Mouse (Mus musculus): ENCODE measurements around the gene Ankrd6.

Gene Ankrd6

DNA sequence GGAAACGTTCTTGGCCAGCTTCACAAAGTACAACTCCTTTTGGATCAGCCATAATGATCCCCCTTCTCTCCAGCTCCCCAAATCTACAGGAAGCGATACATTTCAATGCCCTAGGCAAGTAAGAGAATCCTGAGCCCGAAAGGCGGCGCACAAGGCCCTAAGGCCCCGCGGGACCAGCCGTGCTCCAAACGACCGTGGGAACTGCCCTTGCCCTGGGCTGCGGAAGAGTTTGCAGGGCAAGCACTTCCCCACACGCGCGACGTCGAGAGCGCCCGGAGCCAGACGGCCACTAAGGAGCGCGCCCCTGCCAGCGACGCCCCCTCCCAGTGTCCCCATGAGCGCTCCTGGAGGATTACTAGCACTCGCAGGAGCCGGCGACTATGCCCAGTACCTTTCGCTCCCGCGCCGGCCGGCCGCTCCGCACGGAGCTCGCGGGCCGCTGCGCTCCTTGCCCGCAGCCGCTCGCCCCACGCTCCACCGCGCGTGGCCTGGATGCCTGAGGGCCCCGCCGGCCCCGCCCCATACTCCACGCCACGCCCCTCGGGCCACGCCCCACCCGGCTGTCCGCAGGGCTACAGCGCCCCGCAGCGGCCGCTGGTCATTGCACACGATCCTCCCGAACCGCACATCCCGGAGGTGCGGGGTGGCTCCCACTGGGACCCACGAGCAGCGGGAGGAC, at the start of gene Ankrd6:
Ankrd6 (minus strand) TSS at position 486 of the 679 bp plus-strand sequence.
- peak; percentile 88 for DNase-seq (ENCODE audit: low read depth, low spot score)

DNA sequence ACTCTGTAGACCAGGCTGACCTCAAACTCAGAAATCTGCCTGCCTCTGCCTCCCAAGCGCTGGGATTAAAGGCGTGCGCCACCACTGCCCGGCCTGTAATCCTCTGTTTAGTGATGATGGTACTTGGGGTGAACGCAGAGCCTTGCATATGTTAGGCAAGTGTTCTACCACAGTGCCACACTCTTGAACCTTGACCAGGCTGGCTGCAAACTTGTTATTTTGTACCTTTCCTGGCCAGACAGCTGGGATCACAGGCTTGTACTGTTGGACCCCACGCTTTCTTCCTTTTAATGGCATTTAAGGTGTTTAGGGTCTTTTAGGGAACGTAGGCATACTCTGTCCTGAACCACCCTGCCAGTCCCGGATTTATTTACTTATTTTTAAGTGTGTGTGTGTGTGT, 48.4 kb upstream of the Ankrd6 start:
- no peak for DNase-seq (ENCODE audit: low read depth, low spot score)

DNA sequence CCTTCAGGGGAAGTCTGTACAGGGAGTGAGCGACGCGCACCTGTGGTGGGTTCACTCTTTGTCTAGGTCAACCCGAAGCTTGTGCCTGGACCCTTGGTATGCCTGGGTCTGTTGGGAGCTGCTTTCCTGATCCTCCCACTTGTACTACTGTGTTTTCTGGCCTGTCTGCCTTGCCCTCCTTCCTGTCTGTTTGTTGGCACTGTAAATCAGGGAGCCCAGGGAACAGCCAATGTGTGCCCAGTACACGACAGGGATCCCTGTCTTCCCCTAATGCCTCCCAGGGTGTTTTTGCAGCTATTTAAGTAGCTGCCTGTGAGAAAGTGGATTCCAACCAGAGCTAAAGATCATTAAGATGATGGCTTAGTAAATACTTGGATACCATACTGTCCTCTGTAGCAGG, 46.9 kb upstream of the Ankrd6 start:
- no peak for DNase-seq (ENCODE audit: low read depth, low spot score)

DNA sequence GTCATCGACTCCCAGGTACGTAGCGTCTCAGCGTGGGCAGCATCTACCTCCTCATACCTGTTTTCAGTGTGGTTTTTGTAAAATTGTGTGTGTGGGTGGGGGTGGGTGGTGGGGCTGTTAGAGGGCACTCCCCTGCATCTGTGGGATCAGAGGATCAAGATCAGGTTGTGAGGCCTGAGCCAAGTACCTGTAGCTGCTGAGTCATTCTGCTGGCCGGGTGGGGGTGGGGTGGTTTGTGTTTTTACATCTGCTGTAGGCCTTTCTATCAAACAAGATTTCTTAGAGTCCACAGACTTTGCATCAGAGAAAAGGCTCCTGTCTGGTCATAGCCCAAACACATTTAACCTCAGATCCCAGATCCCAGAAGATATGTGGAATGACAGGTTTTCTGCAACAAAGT, 45.4 kb upstream of the Ankrd6 start:
- DNase-seq (ENCODE audit: low read depth, low spot score) = peak; percentile 69

DNA sequence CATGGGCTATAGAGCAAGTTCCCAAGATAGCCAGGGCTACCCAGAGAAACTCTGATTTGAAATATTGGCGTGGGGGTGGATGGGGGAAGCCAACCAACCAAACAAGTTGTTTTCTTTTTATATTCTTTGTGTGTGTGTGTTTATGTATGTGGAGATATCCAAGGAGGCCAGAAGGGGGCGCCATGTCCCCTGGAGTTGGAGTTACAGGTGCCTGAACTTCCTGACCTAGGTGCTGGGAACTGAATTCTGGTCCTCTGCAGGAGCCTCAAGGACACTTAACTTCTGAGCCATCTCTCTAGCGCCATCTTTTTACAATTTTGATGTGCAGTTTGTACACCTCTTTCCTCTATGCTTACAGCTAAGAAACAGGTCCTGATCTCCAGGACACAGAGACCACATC, 43.5 kb upstream of the Ankrd6 start:
- DNase-seq (ENCODE audit: low read depth, low spot score) = peak; percentile 65

DNA sequence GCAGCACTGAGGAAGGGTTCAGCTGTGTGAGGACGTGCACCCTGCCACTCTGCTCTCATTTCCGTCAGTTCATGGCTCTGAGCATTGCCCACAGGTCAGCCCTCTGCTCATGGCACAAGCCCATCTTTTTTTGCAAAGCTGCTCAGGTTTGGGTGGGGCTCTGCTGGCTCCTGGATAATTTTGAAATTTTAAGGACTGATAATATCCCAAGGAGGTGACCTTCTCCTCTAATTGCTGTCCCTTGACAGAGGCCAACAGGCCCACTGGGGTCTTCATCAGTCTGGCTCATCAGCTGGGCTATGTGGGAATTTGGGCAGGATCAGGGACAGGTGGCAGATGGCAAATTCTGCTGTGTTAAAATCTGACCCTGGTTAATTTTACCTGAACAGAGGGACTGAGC, 38.7 kb upstream of the Ankrd6 start:
- no peak for DNase-seq (ENCODE audit: low read depth, low spot score)

DNA sequence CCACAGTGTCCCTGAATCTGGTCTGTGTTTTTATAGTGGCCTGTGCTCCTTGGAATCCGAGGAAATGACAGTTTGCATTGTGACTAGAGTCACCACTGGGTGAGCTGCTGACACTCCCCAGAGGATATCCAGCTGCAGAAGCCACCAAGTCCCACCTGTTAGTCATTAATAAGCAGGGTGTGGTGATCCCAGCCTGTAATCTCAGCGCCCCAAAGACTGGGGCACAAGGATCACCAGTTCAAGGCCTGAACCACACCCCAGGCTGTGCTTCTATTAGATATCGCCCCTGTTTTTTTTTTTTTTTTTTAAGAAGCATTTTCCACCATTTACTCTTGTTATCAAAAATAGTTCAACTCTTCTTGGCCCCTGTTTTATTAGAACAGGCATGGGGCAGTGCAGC, 36.4 kb upstream of the Ankrd6 start:
- DNase-seq (ENCODE audit: low read depth, low spot score) = no peak

DNA sequence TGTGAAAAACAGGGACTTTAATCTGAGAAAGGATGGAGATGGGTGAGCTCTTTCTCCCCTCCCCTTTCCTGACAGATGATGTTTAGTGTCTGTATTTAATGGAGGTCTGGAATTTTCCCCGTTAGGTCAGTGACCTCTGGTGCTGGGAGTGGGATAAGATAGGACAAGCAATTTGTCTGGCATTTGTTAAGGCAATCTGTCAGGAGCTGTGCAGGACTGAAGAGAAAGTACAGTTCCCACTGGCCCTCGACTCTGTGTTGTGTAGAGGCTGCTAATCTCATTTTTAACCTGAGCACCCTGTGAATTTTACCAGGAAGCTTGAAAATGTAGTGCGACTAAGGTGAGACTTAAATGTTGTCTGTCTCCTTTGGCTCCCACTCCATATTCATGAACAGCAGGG, 35.0 kb upstream of the Ankrd6 start:
- DNase-seq (ENCODE audit: low read depth, low spot score) = no peak

DNA sequence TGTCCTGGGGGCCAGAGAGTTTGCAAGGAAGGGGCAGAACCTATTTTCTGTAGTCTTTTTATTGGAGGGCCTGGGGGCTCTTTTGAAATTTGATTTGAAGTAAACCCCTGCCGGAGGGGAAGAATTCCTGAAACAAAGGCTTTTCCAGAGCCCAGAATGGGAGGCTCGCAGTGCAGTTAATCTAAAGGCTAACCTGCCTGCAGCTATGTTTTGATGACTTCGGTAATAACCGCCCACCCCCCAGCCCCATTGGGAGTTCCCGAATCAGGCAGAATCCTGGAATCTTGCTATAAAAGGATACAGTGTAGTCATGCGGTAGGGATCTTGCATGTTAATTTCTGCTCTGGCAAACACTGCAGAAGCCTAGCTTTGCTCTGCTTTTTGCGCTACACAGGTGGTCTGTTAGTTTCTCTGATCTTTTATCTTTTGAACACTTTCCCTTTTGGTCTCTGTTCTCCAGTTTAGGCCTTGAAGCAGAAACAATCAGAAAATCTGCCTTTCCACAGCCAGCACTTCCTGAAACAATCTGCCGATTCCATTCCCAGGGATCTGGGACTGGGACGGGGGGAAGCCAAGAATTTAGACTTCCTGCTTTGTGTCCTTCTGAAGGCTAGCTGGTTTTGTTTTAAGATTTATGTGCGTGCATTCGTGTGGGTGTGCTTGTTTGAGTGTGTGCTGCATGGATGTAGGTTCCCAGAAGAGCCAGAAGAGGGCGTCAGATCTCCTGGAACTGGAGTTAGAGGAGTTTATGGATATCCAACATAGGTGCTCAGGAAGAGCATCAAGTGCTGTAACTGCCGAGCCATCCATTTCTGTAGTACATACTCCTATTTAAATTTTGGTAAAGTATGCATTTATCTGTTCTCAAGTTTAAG, 34.4 kb upstream of the Ankrd6 start:
- peak; percentile 78 for DNase-seq (ENCODE audit: low read depth, low spot score)

DNA sequence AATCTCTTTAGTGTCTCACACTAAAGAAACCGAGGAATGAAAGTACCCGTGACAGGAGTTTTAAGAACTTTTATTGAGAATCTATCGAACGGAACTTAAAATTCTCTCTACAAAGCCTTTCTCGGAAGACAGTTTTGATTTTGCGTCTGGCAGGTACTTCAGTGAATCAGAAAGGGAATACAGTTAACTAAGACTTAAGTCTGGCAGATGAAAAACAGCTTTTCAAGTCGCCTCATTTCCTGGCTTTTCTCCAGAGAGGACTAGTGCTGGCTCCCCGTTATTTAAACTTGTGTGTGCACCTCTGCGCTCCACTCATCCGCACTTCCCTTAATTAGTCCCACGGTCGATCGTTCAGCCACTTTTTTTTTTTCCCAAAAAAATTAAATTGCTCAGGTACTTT, 33.6 kb upstream of the Ankrd6 start:
- no peak for DNase-seq (ENCODE audit: low read depth, low spot score)

DNA sequence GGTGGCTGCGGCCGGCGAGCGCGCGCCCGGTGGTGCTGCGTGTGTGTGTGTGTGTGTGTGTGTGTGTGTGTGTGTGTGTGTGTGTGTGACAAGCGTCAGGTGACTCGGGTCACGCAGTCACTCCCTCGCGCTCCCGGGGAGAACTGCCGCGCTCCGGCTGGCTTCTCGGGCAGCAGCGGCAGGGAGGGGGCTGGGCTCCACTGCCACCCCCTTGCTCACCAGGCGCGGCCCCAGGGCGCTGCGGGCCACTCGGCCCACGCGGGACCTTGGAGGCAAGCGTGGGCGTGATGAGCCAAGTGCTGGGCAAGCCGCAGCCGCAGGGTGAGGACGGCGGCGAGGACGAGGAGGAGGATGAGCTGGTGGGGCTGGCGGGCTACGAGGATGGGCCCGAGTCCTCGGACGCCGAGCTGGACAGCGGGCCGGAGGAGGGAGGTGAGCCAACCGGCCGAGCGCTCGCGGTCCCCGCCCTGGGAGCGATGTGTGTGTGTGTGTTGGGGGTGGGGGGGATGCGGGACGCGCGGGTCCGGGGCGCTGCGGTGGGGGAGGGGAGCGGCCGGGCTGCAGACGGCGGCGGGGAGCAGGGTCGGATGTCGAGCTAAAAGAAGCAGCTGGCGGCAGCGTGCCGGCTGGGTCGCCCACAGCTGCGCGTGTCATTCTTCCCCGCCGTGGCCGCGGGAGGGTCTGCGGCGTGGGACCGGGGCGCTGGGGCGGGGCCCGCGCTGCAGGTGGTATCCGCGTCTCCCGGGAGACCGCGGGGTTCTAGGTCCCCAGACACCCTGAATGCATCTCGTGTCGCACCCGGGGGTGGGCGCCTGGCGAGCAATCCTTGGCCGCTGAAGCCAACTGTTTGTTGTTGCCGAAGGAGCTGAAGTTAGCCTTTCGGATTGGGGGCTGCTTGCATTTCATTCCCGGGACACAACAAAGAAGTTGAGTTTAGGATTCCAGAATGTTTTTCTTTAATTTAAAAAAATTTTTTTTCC, 32.8 kb upstream of the Ankrd6 start:
- peak; percentile 63 for DNase-seq (ENCODE audit: low read depth, low spot score)

DNA sequence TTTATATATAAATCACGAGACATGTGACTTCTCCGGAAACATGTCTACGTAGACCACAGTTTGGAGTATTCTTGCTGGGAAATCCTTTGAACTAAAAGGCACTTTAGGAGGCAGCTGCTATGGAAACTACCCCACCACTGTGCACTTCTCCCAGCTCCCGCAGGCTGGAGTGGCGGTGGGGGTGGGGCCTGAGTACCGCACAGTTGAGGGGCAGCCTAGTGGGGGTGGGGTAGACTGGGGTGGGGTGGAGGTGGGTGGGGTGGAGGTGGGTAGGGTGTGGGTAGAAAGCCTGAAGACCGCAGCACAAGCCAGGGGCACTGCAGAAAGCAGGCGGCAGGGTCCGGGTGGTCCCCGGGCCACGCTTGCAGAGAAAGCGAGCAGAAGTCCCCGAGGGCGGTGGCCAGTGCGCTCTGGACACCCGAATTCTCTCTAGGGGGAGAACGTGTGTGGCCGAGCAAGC, 32.1 kb upstream of the Ankrd6 start, which contains the start of gene Rragd:
Rragd (plus strand) TSS at position 322 of the 460 bp plus-strand sequence.
- peak; percentile 67 for DNase-seq (ENCODE audit: low read depth, low spot score)

DNA sequence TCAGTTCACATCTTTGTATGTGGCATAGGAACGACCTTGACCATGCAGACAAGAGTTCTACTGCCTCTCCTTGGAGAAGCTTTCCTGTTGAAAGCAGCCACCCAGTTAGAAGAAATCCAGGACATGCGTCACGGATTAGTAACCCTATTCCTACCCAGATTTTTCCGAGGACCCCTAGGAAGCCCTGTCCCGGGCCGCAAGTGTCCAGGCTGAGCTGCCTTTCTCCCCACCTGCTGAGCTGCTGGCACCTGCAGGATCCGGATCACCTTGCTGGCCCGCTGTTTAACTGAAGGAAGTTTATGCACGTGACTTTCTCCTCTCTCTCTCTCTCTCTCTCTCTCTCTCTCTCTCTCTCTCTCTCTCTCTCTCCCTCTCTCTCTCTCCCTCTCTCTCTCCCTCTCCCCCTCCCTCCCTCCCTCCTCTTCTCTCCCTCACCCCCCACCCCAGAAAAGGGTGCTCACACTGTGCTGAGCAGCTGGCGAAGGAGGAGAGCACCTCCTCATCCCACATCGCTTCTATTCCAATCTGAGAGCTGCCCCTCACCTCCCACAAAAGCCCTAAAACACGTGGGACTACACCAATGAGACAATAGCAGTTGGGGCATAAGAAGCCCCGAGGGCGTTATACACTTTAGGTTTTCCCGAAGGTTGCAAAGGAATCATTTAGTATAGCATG, 31.5 kb upstream of the Ankrd6 start:
- no peak for DNase-seq (ENCODE audit: low read depth, low spot score)

DNA sequence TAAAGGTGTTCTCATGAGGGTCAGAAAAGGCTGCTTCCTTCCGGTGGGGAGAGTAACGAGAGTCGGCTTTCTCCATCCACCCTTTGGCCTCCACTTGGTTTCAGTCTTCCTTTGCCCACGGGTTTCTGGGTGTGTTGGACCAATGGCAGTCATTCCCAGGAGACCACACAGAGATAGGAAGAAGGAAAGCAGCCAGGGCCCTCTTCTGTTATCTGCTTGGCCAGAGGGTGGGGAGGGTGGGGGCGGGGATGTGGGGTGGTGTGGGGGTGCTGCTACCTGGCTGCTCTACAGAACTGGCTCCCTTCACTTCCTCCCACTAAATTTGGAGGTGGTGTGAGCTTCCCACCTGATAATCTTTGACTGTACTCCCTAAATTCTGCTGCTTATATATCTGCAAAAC, 31.0 kb upstream of the Ankrd6 start:
- DNase-seq (ENCODE audit: low read depth, low spot score) = no peak

DNA sequence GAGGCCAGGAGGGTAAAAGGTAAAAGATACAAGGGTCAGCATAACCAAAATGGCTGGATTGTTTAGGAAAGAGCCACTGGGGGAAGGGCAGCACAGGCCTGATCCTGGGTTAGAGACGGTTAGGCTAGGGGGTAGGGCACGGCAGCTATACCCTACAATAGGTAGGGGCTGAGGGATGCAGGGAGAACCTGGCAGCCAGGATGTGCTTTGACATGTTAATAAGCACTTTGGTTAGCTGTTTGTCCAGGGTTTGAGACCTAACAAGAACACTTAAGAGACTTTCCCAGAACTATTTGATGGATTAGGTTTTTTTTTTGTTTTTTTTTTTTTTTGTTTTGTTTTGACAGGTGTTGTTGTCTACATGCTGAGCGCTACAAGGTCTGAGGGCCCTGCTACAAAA, 29.4 kb upstream of the Ankrd6 start:
- DNase-seq (ENCODE audit: low read depth, low spot score) = peak; percentile 70

DNA sequence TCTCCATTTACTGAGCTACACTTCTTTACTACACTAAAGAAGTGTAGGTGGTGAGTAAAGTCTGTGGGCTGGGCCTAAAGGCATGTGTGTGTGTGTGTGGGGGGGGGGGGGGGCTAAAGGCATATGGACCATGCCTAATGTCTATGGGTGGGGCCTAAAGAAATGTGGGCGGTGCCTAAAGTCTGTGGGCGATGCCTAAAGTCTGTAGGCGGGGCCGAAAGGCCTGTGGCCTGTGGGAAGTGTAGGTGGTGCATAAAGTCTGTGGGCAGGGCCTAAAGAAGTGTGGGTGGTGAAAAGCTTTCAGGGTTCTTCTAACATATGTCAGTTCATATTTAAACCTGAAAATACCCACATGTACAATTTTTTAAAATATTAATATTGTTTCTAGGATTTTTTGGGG, 26.7 kb upstream of the Ankrd6 start:
- DNase-seq (ENCODE audit: low read depth, low spot score) = peak; percentile 49

DNA sequence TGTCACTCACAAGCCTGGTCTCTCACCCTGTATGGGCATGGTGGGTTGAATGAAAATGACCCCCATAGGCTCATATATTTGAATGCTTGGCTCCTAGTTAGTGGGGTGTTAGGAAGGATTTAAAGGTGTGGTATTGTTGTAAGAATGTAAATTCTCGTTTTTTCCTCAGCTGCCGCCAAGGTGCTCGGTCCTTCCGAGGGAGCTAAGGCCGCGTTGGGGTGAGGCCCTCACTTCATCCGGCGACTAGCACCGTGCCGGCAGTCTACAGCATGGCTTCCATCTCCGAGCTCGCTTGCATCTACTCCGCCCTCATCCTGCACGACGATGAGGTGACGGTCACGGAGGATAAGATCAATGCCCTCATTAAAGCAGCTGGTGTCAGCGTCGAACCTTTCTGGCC, 14.0 kb upstream of the Ankrd6 start:
- DNase-seq (ENCODE audit: low read depth, low spot score) = peak; percentile 58

DNA sequence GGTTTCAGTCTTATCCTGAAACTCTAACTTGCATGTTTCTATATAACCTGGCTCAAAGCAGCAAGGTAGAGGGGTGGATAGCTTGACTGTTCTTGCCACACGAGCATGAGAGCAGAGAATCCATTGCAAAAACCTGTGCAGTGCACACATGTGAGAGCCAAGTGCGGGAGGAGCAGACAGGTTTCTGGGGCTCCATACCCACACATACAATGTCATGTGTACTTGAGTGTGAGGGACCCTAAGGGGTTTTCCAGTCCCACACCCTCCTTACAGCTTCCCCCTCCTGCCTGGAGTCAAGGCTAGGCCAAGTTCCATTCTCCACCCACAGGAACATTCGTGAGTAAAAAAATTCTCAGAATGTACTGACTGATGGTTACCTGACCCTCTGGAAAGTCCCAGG, 10.8 kb upstream of the Ankrd6 start:
- DNase-seq (ENCODE audit: low read depth, low spot score) = no peak

DNA sequence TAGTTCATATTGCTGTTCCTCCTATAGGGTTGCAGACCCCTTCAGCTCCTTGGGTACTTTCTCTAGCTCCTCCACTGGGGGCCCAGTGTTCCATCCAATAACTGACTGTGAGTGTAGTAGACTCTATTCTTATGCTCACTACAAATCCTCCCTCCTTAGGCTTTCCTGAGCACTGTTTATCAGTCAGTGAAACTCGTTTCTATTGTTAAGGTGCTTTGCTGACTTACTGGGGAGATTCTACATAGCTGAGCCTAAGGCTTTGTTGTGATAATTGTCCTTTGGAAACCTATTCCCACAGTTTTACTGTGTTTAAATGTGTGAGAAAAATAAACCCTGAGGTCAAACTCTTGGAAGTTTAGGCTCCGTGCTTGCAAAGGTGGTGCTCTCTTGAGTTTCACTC, 5.8 kb upstream of the Ankrd6 start:
- peak; percentile 58 for DNase-seq (ENCODE audit: low read depth, low spot score)

DNA sequence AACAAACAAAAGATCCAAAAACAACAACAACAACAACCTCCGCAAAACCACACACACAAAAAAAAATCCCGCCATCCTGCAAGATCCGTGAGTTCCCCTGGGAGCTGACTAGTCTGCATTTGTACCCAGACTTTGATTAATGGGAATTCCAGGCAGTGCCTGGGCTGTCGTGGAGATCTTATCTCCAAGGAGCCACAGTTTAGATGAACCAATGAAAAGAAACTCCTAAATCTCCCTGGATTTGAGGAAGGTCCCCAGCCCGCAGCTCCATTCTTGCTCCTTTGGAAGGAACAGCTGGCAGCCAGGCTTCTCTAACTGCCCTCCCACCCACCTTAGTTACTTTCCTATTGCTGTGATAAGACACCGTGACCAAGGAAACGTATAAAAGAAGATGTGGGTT, 2.0 kb upstream of the Ankrd6 start:
- no peak for DNase-seq (ENCODE audit: low read depth, low spot score)
